Mouse (Mus musculus) cerebellum, adult 2 months (tissue): Measurements from ENCODE around the gene Egfem1. TPM values are rescaled to one million over a fixed set of nuclear protein-coding genes. Genes with fewer than 3 reads are reported as not detected.
A peak's percentile ranks its signal among the peaks of the same experiment; 100 is the strongest.

Experiments
- DNase-seq, 2 experiments: peaks; one replicate each; pipeline ENCODE4 v3.0.0; 2021
- H3K27ac ChIP-seq: fragments of 200-500 bp; 2 replicates; pipeline ENCODE4 v1.5.1; 2012; ENCODE audit warnings: low read length, control low read depth, inconsistent platforms; ENCODE audit not compliant: insufficient read depth
- H3K27me3 ChIP-seq: fragments of 200-500 bp; 2 replicates; pipeline ENCODE4 v1.6.1; 2012; ENCODE audit warnings: inconsistent platforms, mild to moderate bottlenecking, low read length, moderate library complexity; ENCODE audit not compliant: control insufficient read depth, insufficient read depth
- H3K4me1 ChIP-seq: fragments of 200-500 bp; 2 replicates; pipeline ENCODE4 v1.6.1; 2011; ENCODE audit warnings: low read length; ENCODE audit not compliant: control insufficient read depth, insufficient read depth
- H3K4me3 ChIP-seq: fragments of 200-500 bp; replicated peaks from 2 replicates; pipeline ENCODE3; 2011; ENCODE audit warnings: mild to moderate bottlenecking, low read depth, low read length, control low read depth; ENCODE audit not compliant: insufficient read depth
- CTCF ChIP-seq: fragments of 200-500 bp; IDR thresholded peaks from 2 replicates; pipeline ENCODE4 v1.5.1; 2011; ENCODE audit warnings: low read depth, mild to moderate bottlenecking, control low read depth, low read length, moderate library complexity, borderline replicate concordance; ENCODE audit not compliant: insufficient read depth
- POLR2A ChIP-seq: fragments of 200-500 bp; IDR thresholded peaks from 2 replicates; pipeline ENCODE4 v1.6.1; 2011; ENCODE audit warnings: low read length, control low read depth, borderline replicate concordance; ENCODE audit not compliant: insufficient read depth
- WGBS: fragments of 180-500 bp; shearing (Covaris S2); methylation state at CpG from one replicate; pipeline ENCODE4 v1.1.7; 2018; 5-methylcytosine and 5-hydroxymethylcytosine counted together
- polyA plus RNA-seq: library from polyadenylated mRNA; depleted of rRNA; stranded (reverse); fragments of >200 nt; gene quantifications from 2 replicates; pipeline ENCODE4 v1.2.3, GENCODE M21; 2012

Egfem1 gene
- polyA plus RNA-seq, 1 experiment = 3.6 TPM

DNA sequence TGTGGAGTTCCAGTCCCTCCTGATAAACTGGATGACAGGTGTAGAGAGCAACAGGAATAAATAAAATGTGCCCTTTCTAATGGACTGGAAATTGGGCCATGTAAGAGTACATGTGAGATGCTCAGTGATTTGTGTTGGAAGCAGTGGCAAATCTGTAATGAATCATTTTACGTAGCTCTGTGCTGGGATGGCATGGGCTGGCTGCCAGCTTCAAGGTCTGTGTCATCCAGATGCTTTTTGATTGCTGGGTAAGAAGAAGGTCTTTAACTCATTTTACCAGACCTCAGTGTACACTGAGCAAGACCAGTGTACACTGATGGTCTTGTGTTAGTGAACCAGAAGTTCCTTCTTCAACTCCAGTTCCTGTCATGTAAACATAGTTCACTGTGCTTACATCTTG is 462.2 kb downstream of the Egfem1 start:
- Histone ChIP-seq H3K4me3 (no peak overlapping the region), H3K27ac (no peak overlapping the region), H3K4me1 (no peaks in the 10 kb centered on the region), H3K27me3 (no peaks in the 10 kb centered on the region)
- whole genome bisulfite sequencing = 41% methylated on average over 1 of the region's 1 CpGs
- TF ChIP-seq CTCF = no peak
- TF ChIP-seq POLR2A = no peak
- no peak for DNase-seq

DNA sequence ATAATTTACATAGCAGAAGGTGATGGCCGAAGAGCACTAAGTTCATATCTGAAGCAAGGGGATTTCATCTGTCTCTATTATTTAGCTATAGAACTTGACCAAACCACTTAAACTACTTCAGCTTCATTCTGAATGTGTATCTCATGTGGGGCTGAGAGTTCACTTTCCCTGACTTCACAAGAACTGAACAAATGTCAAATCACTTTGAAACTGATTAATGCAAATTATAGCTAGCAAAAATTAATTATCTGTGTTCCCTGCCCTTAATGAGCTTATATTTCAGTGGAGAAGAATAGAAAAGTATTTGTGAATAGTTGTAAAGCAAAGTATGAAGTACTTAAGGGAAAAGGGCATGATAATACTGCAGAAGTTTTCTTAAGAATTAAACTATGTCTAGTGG is 481.3 kb downstream of the Egfem1 start:
- TF ChIP-seq POLR2A (no peak), CTCF (no peak)
- Histone ChIP-seq H3K27me3 (no peaks in the 10 kb centered on the region), H3K27ac (no peak overlapping the region), H3K4me3 (no peak overlapping the region), H3K4me1 (no peaks in the 10 kb centered on the region)
- no peak for DNase-seq
- 95% methylated on average over 1 of the region's 1 CpGs for WGBS

DNA sequence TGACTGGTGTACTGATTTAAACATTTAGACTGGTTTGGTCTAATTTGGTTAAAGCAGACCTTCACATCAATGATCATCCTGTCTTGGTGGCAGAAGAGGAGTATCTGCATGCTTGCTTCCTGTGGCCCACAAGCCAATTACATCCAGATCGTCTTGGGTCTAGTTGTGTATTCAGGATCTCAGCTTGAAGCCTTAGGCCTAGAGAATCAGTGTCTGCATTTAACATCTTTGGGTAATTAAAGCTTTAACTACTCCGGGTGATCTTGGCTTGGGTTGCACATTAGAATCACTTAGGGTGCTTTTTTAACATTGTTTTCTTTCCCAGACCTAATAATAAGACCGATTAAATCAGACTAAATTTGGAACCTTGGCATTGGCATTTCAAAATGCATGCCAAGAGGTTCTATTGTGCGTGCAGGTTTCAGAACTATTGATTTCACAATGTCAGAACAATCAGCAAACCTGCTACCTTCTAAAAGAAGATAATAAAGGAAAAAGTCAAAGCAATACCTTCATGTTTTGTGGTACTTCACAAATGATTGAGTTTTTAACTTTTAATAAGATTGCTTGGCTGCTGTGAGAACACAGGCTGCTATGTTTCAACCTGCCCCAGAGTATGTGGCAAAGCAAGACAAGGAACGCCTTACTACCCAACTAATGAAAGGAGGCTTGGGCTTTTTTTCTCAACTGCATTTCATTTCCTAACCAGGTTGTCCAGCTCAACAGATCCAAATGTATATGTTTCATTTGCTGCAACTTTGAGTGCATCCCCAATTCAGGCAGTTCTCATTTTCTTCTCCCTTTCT is 496.4 kb downstream of the Egfem1 start:
- no peaks in the 10 kb centered on the region for H3K4me1 ChIP-seq
- no peaks in the 10 kb centered on the region for H3K27me3 ChIP-seq
- no peak overlapping the region for H3K4me3 ChIP-seq
- no peak for TF ChIP-seq POLR2A
- TF ChIP-seq CTCF = no peak
- 31% methylated on average over 5 of the region's 5 CpGs for WGBS
- no peak overlapping the region for H3K27ac ChIP-seq
- no peak for DNase-seq

DNA sequence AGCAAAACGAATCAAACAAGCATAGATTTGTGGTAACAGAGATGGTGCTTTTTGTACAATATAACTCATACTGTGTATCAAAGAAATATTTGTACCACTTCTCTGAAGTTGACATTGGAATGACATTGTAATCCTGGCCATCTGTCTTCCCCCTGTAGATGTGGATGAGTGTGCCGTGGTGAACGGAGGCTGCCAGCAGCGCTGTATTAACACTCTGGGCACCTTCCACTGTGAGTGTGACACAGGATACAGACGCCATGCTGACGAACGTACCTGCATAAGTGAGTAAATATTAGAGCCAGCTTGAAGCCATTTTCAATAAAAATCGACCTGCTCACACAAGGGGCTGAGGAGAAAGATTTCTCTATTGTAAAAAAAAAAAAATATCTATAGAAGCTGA is 500.9 kb downstream of the Egfem1 start:
- TF ChIP-seq CTCF (no peak), POLR2A (no peak)
- no peaks in the 10 kb centered on the region for H3K27me3 ChIP-seq
- H3K27ac ChIP-seq = no peak overlapping the region
- no peaks in the 10 kb centered on the region for H3K4me1 ChIP-seq
- 10% methylated on average over 8 of the region's 8 CpGs for WGBS
- H3K4me3 ChIP-seq = no peak overlapping the region
- DNase-seq = peak in 1 of 2 experiments; percentile 5

DNA sequence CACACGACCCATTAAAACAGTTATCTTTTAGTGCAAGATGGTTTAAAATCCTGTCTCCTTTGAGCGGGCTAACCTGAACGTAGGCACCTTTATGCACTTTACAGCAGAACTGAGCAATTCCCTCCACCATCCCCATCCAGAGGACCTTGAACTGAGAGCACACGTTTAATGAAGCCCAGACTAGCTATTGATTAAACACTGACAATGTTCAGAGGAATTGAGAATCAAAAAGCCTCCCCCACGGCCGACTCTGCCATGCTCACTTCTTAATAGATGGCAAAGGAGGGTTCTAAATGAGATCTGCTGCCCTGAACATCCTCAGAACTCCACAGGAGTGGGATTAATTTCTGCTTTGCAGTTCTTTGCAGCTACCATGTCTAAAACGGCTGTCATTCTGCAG is 520.3 kb downstream of the Egfem1 start:
- Histone ChIP-seq H3K27ac (no peak overlapping the region), H3K4me3 (no peak overlapping the region), H3K4me1 (no peaks in the 10 kb centered on the region), H3K27me3 (no peaks in the 10 kb centered on the region; the same call in 1 of the 2 replicates)
- WGBS = 68% methylated on average over 7 of the region's 7 CpGs
- no peak for TF ChIP-seq POLR2A
- no peak for TF ChIP-seq CTCF
- DNase-seq = no peak

DNA sequence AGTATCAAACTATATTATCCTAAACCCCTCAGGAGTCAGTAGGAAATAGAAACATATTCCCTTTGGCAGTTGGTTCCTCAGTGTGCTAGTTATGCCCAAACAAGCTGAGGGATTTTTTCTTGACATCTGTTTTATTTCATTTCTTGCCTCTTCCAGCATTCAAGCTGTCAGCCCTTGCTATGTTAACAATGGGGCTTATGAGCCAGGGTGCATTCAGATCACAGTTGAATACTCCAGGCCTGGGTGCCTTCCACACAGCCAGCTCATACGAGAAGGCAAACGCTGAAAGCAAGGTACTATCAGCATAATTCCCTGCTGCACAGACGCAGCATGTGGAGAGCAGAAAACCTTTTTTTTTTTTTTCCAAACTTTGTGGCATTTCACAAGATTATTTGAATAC is 526.9 kb downstream of the Egfem1 start:
- no peak overlapping the region for H3K27ac ChIP-seq
- no peaks in the 10 kb centered on the region for H3K4me1 ChIP-seq
- H3K4me3 ChIP-seq = no peak overlapping the region
- H3K27me3 ChIP-seq = no peaks in the 10 kb centered on the region
- no peak for TF ChIP-seq CTCF
- no peak for TF ChIP-seq POLR2A
- WGBS = 20% methylated on average over 3 of the region's 3 CpGs
- DNase-seq = no peak

DNA sequence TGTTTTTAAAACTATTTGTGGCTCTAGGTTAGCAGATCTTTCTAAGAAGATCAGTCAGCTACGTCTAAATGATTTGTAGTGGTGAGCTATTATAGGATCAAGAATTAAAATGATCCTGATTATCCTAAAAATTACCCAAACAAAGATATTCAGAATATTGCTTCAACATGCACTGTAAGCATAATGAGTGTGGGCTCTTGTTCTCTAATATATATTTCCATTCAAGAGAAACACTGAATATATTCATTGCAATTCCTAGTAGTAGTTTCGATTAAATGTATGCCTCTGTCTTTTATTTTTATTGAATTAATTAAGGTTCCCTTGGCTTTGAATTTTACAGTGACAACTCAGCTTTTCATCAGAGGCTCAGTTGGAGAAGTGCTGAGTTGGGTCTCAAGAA is 527.4 kb downstream of the Egfem1 start:
- Histone ChIP-seq H3K4me1 (no peaks in the 10 kb centered on the region), H3K4me3 (no peak overlapping the region), H3K27me3 (no peaks in the 10 kb centered on the region), H3K27ac (no peak overlapping the region)
- no peak for TF ChIP-seq CTCF
- no peak for TF ChIP-seq POLR2A
- no peak for DNase-seq
- 67% methylated on average over 2 of the region's 2 CpGs for WGBS

DNA sequence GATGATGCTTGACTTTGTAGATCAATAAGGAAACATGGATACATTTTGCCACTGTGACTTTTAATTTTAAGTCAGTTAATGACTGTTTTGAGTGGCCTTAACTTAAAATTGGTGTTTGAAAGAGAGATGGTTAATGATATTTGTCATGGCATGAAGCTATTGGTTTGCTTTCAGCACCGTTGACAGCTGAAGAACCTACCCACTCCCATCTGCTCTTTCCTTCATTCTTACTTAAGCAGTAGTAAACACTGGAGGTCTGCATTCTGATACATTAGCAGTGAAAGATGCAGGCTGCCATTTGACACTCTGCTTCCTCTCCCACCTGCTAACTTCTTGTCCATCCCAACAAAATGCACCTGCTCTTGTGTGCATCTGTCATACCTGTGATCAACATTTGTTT is 537.8 kb downstream of the Egfem1 start:
- TF ChIP-seq CTCF (no peak), POLR2A (no peak)
- Histone ChIP-seq H3K4me1 (no peaks in the 10 kb centered on the region), H3K27ac (no peak overlapping the region), H3K4me3 (no peak overlapping the region), H3K27me3 (no peaks in the 10 kb centered on the region)
- DNase-seq = no peak
- WGBS = 77% methylated on average over 1 of the region's 1 CpGs
